Mouse (Mus musculus): Measurements from ENCODE around the gene Tubg2.

DNA sequence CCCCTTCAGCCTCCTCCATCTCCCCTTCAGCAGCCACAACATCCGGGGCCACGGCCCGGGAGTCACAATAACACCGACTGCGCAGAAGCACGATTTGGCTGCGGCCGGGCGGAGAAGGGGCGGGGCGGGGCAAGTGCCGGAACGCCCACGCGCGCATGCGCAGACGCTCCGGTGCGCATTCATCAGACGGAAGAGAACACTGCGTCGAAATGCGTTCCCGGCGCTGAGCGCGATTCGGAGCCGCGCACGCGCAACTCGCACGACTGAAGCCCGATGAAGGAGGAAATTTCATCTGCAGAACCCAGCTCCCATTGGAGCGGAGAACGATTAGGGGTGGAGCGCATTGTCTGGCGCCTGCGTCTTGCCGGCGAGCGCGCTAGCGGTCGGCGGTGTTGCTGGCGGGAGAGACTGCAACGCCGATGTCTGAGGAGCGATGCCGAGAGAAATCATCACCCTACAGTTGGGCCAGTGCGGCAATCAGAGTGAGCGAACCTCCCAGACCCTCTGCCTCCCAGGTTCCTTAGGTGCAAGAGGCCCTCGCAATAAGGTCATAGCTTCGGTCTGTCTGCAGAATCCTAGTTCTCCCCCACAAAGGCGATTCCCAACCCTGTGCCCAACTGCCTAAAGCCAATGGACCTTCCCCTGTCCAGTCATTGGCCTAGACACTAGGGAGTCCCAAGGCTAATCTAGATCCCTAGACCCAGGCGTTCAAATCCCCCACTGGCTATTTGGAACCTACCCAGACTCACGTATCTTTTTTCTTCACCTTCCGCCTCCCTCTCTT is 35.8 kb upstream of the Tubg2 start, which contains the start of the genes Retreg3 and Tubg1:
- TF ChIP-seq CTCF (IDR thresholded peaks at IDR 0.05; ENCODE audit: extremely low read depth, insufficient read length, insufficient replicate concordance, low read depth, low read length) (no peak), POLR2A (IDR thresholded peaks at IDR 0.05; ENCODE audit: low read depth, low read length) (peak; percentile 76; the same call in 1 of the 2 replicates)
